Mouse (Mus musculus): ENCODE measurements around the gene Fam117a.

Gene Fam117a

GRCm38 (mm10) chr11:95366280-95366897, 29.6 kb downstream of the Fam117a start:
- no peak for DNase-seq

- DNase-seq: no peak
Observed at GRCm38 (mm10) chr11:95367011-95367735, 30.4 kb downstream of the Fam117a start.

- no peak for DNase-seq
Observed at GRCm38 (mm10) chr11:95368231-95368823, 31.5 kb downstream of the Fam117a start.

GRCm38 (mm10) chr11:95368871-95369270, 32.1 kb downstream of the Fam117a start:
- DNase-seq: no peak

GRCm38 (mm10) chr11:95369964-95370890, 33.4 kb downstream of the Fam117a start:
- DNase-seq: no peak

- DNase-seq: no peak
Observed at GRCm38 (mm10) chr11:95371182-95371581, 34.4 kb downstream of the Fam117a start.

- DNase-seq: no peak
Observed at GRCm38 (mm10) chr11:95378926-95379325, 42.1 kb downstream of the Fam117a start.

- no peak for DNase-seq
Observed at GRCm38 (mm10) chr11:95379552-95379951, 42.7 kb downstream of the Fam117a start.

GRCm38 (mm10) chr11:95380711-95381110, 43.9 kb downstream of the Fam117a start:
- DNase-seq: no peak

- no peak for DNase-seq
Observed at GRCm38 (mm10) chr11:95381146-95381545, 44.3 kb downstream of the Fam117a start.

GRCm38 (mm10) chr11:95383331-95383986, 46.6 kb downstream of the Fam117a start:
- no peak for DNase-seq

GRCm38 (mm10) chr11:95384004-95384318, 47.1 kb downstream of the Fam117a start:
- no peak for DNase-seq

- peak; percentile 93 to 96 for DNase-seq
Observed at GRCm38 (mm10) chr11:95384319-95384972, 47.6 kb downstream of the Fam117a start, which contains the start of gene Slc35b1. TSS of gene Slc35b1 (plus strand) at chr11:95384692.

GRCm38 (mm10) chr11:95384973-95385320, 48.1 kb downstream of the Fam117a start:
- DNase-seq: no peak

GRCm38 (mm10) chr11:95387354-95387753, 50.5 kb downstream of the Fam117a start:
- DNase-seq: no peak

GRCm38 (mm10) chr11:95389006-95389405, 52.2 kb downstream of the Fam117a start:
- DNase-seq: no peak

- DNase-seq: no peak
Observed at GRCm38 (mm10) chr11:95390420-95390819, 53.6 kb downstream of the Fam117a start.

- DNase-seq: no peak
Observed at GRCm38 (mm10) chr11:95391201-95391600, 54.4 kb downstream of the Fam117a start.

- DNase-seq: peak; percentile 68 to 70
Observed at GRCm38 (mm10) chr11:95391743-95392142, 54.9 kb downstream of the Fam117a start.

- peak; percentile 83 to 85 for DNase-seq
Observed at GRCm38 (mm10) chr11:95392223-95392667, 55.4 kb downstream of the Fam117a start.

GRCm38 (mm10) chr11:95392708-95393499, 56.1 kb downstream of the Fam117a start:
- no peak for DNase-seq

Measured in cerebellum, postnatal 36 days (tissue).